Mouse (Mus musculus): ENCODE results near the gene Megf11. TPM values are rescaled to one million over a fixed set of nuclear protein-coding genes. Genes with fewer than 3 reads are reported as not detected.

Megf11 gene
- total RNA-seq (2023): 1.1 TPM

GRCm38 (mm10) chr9:64385511-64386465 lies at the start of gene Megf11:
Gene Megf11 (plus strand): TSS chr9:64385626.

GRCm38 (mm10) chr9:64341254-64341566 lies 44.2 kb upstream of the Megf11 start, which contains the start of gene Dis3l:
Gene Dis3l (minus strand): TSS chr9:64341288.

GRCm38 (mm10) chr9:64737406-64738201 lies 352.2 kb downstream of the Megf11 start, which contains the start of gene Rab11a:
Gene Rab11a (minus strand): TSS chr9:64737758.

Other genes with a start within 250 kb of the Megf11 start
- gene Zwilch, start 212.5 kb upstream of the Megf11 start, total RNA-seq (2023): 8.2 TPM
- 2,550 TPM for gene Rpl4, start 212.3 kb upstream of the Megf11 start, total RNA-seq (2023)
- gene Snapc5, start 206.4 kb upstream of the Megf11 start, total RNA-seq (2023): 21.8 TPM
- gene Uchl4, start 150.4 kb upstream of the Megf11 start, total RNA-seq (2023): 1.7 TPM
- gene Map2k1, start 132.0 kb upstream of the Megf11 start, total RNA-seq (2023): 53.3 TPM
- gene Tipin, start 104.0 kb upstream of the Megf11 start, total RNA-seq (2023): 17.7 TPM
- 19.3 TPM for gene Dis3l, start 44.3 kb upstream of the Megf11 start, total RNA-seq (2023)